Mouse (Mus musculus) heart, embryonic 11.5 days (tissue): ENCODE results near the gene Rxfp1. TPM values are rescaled to one million over a fixed set of nuclear protein-coding genes. Genes with fewer than 3 reads are reported as not detected.

Source experiments
- ATAC-seq: fragments of 200-750 bp; cut with Nextera tagmentation; replicated peaks from 2 replicates; pipeline ENCODE4 v1.8.0; 2017; ENCODE audit warnings: moderate library complexity; ENCODE audit not compliant: insufficient number of reproducible peaks, low FRiP score, low TSS enrichment
- H3K27ac ChIP-seq: fragments of 300-500 bp; sonication (generic); 2 replicates; pipeline ENCODE4 v1.5.1; 2014; ENCODE audit warnings: mild to moderate bottlenecking, low read depth, low read length
- H3K27me3 ChIP-seq: fragments of 300-500 bp; sonication (generic); 2 replicates; pipeline ENCODE4 v1.6.1; 2014; ENCODE audit warnings: mild to moderate bottlenecking, low read length, mixed read lengths; ENCODE audit not compliant: control insufficient read depth, insufficient read depth
- H3K36me3 ChIP-seq: fragments of 300-500 bp; sonication (generic); 2 replicates; pipeline ENCODE4 v1.6.1; 2014; ENCODE audit warnings: mild to moderate bottlenecking, low read length, moderate library complexity, mixed read lengths; ENCODE audit not compliant: control insufficient read depth, insufficient read depth
- H3K4me1 ChIP-seq: fragments of 300-500 bp; sonication (generic); 2 replicates; pipeline ENCODE4 v1.6.1; 2014; ENCODE audit warnings: low read length; ENCODE audit not compliant: control insufficient read depth, insufficient read depth
- H3K4me2 ChIP-seq: fragments of 300-500 bp; sonication (generic); 2 replicates; pipeline ENCODE4 v1.6.1; 2014; ENCODE audit warnings: mild to moderate bottlenecking, moderate library complexity
- H3K4me3 ChIP-seq: fragments of 300-500 bp; sonication (generic); 2 replicates; pipeline ENCODE4 v1.5.1; 2014; ENCODE audit warnings: low read depth, low read length
- H3K9ac ChIP-seq: fragments of 300-500 bp; sonication (generic); 2 replicates; pipeline ENCODE4 v1.6.1; 2014; ENCODE audit warnings: mild to moderate bottlenecking, low read depth, low read length, moderate library complexity
- H3K9me3 ChIP-seq: fragments of 300-500 bp; sonication (generic); replicated peaks from 2 replicates; pipeline ENCODE4 v1.6.1; 2016; ENCODE audit warnings: low read length; ENCODE audit not compliant: control insufficient read depth
- WGBS: fragments of 180-500 bp; shearing (Covaris S2); extraction: QIAGEN DNeasy Blood & Tissue Kit; methylation state at CpG from one replicate; pipeline ENCODE4 v1.1.7; 2014; ENCODE audit not compliant: insufficient replicate concordance; 5-methylcytosine and 5-hydroxymethylcytosine counted together
- polyA plus RNA-seq: library from polyadenylated mRNA; unstranded; fragments of >200 nt; fragmentation: Nextera tagmentation; extraction: Ambion mirVana; gene quantifications from 2 replicates; pipeline ENCODE4 v1.2.1, GENCODE M21; 2014

The Rxfp1 gene
- polyA plus RNA-seq = 5.4 and 6.0 TPM in 2 replicates

- H3K27me3 ChIP-seq = no peaks in the 10 kb centered on the region
- H3K9me3 ChIP-seq = no peaks in the 10 kb centered on the region
- no peak within 1 kb of the TSS for H3K27ac ChIP-seq
- H3K4me3 ChIP-seq = no peak within 1 kb of the TSS
- no peak for ATAC-seq
- H3K9ac ChIP-seq = no peak within 1 kb of the TSS
- no peaks in the 10 kb centered on the region for H3K36me3 ChIP-seq
- no peaks in the 10 kb centered on the region for H3K4me1 ChIP-seq
- WGBS = 28% methylated on average over 4 of the region's 4 CpGs
- peak within 1 kb of the TSS; percentile 24; the same call in 1 of the 2 replicates for H3K4me2 ChIP-seq
Observed at GRCm38 (mm10) chr3:79737780-79738179, at the start of gene Rxfp1. Rxfp1 (minus strand) TSS chr3:79737880.

GRCm38 (mm10) chr3:79784362-79784736 is 46.7 kb upstream of the Rxfp1 start:
- no peaks in the 10 kb centered on the region for H3K36me3 ChIP-seq
- no peaks in the 10 kb centered on the region for H3K9me3 ChIP-seq
- H3K9ac ChIP-seq = peak overlapping the region; percentile 49; the same call in 1 of the 2 replicates
- no peaks in the 10 kb centered on the region for H3K27me3 ChIP-seq
- no peaks in the 10 kb centered on the region for H3K4me1 ChIP-seq
- H3K27ac ChIP-seq = peak overlapping the region; percentile 52
- 0 out of 2 replicates have a peak, but pooled peaks have one; percentile 72 for ATAC-seq
- peak overlapping the region; percentile 29 for H3K4me3 ChIP-seq
- WGBS = 6% methylated on average over 11 of the region's 11 CpGs
- peak overlapping the region; percentile 63 for H3K4me2 ChIP-seq

DNA sequence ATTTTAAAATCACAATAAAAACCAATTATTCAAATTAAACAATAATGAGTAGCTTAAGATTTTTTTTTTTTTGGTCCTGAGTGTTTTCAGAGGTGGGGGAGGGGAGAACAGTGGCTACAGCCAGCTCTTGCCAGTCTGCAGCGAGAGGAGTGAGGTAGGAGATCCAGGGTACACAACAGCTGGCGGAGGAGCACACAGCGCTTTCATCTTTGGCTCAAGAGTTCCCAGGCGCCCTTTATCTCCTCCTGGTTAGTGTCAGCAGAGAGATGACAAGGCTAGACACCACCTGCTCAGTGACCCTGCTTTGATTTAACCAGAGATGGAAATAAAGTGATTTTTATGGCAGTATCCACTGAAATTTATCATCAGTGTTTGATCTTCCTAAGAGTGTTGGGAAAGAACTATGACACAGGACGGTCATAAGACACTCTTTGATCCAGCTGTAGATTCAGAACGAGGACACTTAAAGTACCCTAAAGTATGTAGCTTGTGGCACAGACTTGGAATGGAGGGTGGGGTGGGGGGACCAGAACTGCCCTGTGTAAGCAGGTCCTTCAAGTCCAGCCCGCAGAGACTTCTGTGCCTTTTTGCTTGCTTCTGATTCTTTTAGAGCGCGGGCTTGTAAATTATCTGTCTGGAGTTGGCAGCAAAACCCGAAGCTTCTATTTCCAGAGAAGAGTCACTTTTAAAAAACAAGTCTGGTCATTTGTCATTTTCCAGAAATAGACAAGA is 46.1 kb upstream of the Rxfp1 start:
- Histone ChIP-seq H3K27ac (peak overlapping the region; percentile 52), H3K9me3 (no peaks in the 10 kb centered on the region), H3K36me3 (no peaks in the 10 kb centered on the region), H3K4me3 (peak overlapping the region; percentile 29), H3K27me3 (no peaks in the 10 kb centered on the region), H3K9ac (peak overlapping the region; percentile 40; the same call in 1 of the 2 replicates), H3K4me1 (no peaks in the 10 kb centered on the region), H3K4me2 (peak overlapping the region; percentile 63)
- WGBS = 22% methylated on average over 10 of the region's 10 CpGs
- ATAC-seq = peak; percentile 76; the same call in 1 of the 2 replicates

DNA sequence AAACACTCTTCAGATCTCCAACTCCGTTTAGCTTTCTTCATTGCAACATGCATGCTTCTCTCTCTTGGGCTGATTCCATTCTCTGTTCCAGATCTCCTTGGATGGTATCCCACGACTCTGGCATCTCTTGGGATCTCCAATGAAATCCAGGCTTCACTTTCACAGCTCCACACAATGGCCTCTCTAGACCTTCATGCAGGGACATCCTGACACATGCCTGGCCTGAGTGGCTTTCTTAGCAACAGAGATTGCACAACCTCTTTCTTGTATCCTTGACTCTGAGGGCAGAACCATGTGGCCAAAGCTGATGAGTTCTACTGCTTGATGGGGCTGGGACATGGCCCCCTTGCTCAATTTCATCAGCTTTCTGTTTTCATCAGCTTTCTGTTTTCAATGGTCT is 35.0 kb upstream of the Rxfp1 start:
- H3K4me1 ChIP-seq = no peaks in the 10 kb centered on the region
- no peaks in the 10 kb centered on the region for H3K9me3 ChIP-seq
- H3K4me3 ChIP-seq = no peak overlapping the region
- no peak for ATAC-seq
- H3K27me3 ChIP-seq = no peaks in the 10 kb centered on the region
- H3K36me3 ChIP-seq = no peaks in the 10 kb centered on the region
- WGBS = 81% methylated on average over 2 of the region's 2 CpGs
- no peak overlapping the region for H3K9ac ChIP-seq
- H3K27ac ChIP-seq = no peak overlapping the region
- no peak overlapping the region for H3K4me2 ChIP-seq

- no peak for ATAC-seq
- 70% methylated on average over 1 of the region's 1 CpGs for whole genome bisulfite sequencing
Observed at GRCm38 (mm10) chr3:79753736-79754135, 16.1 kb upstream of the Rxfp1 start.

DNA sequence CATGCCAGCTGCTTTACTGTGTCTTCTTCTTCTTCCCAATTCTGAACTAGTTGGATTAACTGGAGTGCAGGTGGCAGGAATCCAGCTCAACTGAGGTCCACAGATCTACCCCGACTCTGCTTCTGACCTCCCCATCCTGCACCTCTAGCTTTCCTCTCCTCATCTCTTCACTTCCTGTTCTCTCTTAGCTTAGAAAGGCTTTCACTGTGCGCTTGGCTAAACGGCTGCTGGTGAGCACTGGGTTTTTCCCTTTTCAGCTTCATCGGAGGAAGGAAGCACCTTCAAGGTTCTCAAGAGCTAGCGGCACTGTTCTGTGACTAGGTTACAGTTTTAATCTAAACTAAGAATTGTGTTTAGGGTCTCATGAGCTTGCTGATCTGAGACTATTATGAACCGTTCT is 8.9 kb upstream of the Rxfp1 start:
- no peak overlapping the region for H3K27ac ChIP-seq
- H3K9me3 ChIP-seq = no peaks in the 10 kb centered on the region
- WGBS = 79% methylated on average over 6 of the region's 6 CpGs
- H3K4me1 ChIP-seq = no peaks in the 10 kb centered on the region
- no peak overlapping the region for H3K4me2 ChIP-seq
- H3K27me3 ChIP-seq = no peaks in the 10 kb centered on the region
- ATAC-seq = no peak
- H3K9ac ChIP-seq = no peak overlapping the region
- no peaks in the 10 kb centered on the region for H3K36me3 ChIP-seq
- H3K4me3 ChIP-seq = no peak overlapping the region

More at GRCm38 (mm10) chr3:79753736-79754135, 16.1 kb upstream of the Rxfp1 start:
- no peaks in the 10 kb centered on the region for H3K4me1 ChIP-seq
- no peak overlapping the region for H3K4me3 ChIP-seq
- H3K9ac ChIP-seq = no peak overlapping the region
- H3K36me3 ChIP-seq = no peaks in the 10 kb centered on the region
- no peaks in the 10 kb centered on the region for H3K9me3 ChIP-seq
- H3K27ac ChIP-seq = no peak overlapping the region
- no peak overlapping the region for H3K4me2 ChIP-seq
- H3K27me3 ChIP-seq = no peaks in the 10 kb centered on the region

DNA sequence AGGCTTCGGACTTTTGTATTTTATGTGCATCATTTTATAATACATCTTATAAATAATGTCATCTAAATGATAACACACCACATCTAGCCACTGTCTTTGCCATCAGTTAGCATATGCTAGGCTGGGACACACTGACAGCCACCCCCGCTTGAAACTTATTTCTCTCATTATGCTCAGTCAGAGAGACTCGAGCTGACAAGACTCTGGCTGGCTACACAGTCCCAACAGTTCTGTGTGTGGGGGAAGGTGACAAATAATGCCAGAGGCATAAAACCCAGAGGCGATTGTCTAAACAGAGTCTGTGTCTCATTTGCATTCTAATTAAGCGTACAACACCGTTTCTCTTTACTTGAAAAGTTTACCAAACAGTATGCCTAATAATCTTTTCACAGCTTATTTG is 7.4 kb upstream of the Rxfp1 start:
- no peak overlapping the region for H3K4me3 ChIP-seq
- 79% methylated on average over 6 of the region's 6 CpGs for WGBS

GRCm38 (mm10) chr3:79744415-79744814 is 6.7 kb upstream of the Rxfp1 start:
- H3K9me3 ChIP-seq = no peaks in the 10 kb centered on the region
- no peak for ATAC-seq
- no peak overlapping the region for H3K9ac ChIP-seq
- no peak overlapping the region for H3K27ac ChIP-seq
- H3K4me3 ChIP-seq = no peak overlapping the region
- no peaks in the 10 kb centered on the region for H3K27me3 ChIP-seq
- no peaks in the 10 kb centered on the region for H3K36me3 ChIP-seq
- no peaks in the 10 kb centered on the region for H3K4me1 ChIP-seq
- no peak overlapping the region for H3K4me2 ChIP-seq
- WGBS = 69% methylated on average over 2 of the region's 2 CpGs

More for the DNA sequence above, 7.4 kb upstream of the Rxfp1 start:
- ATAC-seq = no peak
- Histone ChIP-seq H3K4me2 (no peak overlapping the region), H3K4me1 (no peaks in the 10 kb centered on the region), H3K9me3 (no peaks in the 10 kb centered on the region), H3K27ac (no peak overlapping the region), H3K9ac (no peak overlapping the region), H3K36me3 (no peaks in the 10 kb centered on the region), H3K27me3 (no peaks in the 10 kb centered on the region)

- no peaks in the 10 kb centered on the region for H3K4me1 ChIP-seq
- 65% methylated on average over 2 of the region's 2 CpGs for WGBS
- no peak overlapping the region for H3K4me2 ChIP-seq
- no peaks in the 10 kb centered on the region for H3K27me3 ChIP-seq
- H3K36me3 ChIP-seq = no peaks in the 10 kb centered on the region
- H3K27ac ChIP-seq = no peak overlapping the region
- no peaks in the 10 kb centered on the region for H3K9me3 ChIP-seq
- H3K4me3 ChIP-seq = no peak overlapping the region
- H3K9ac ChIP-seq = no peak overlapping the region
- no peak for ATAC-seq
Observed at GRCm38 (mm10) chr3:79740351-79740750, 2.7 kb upstream of the Rxfp1 start.
